Mouse (Mus musculus): ENCODE measurements around the gene Shroom3.

Gene Shroom3

GRCm38 (mm10) chr5:92698837-92699529 lies 15.7 kb downstream of the Shroom3 start:
- DNase-seq: peak; percentile 48

- DNase-seq: no peak
Measured at GRCm38 (mm10) chr5:92701750-92702149, 18.5 kb downstream of the Shroom3 start.

GRCm38 (mm10) chr5:92703671-92704070 lies 20.4 kb downstream of the Shroom3 start:
- DNase-seq: no peak

GRCm38 (mm10) chr5:92707921-92708491 lies 24.8 kb downstream of the Shroom3 start:
- peak; percentile 29 for DNase-seq

GRCm38 (mm10) chr5:92710779-92711178 lies 27.5 kb downstream of the Shroom3 start:
- no peak for DNase-seq

DNA sequence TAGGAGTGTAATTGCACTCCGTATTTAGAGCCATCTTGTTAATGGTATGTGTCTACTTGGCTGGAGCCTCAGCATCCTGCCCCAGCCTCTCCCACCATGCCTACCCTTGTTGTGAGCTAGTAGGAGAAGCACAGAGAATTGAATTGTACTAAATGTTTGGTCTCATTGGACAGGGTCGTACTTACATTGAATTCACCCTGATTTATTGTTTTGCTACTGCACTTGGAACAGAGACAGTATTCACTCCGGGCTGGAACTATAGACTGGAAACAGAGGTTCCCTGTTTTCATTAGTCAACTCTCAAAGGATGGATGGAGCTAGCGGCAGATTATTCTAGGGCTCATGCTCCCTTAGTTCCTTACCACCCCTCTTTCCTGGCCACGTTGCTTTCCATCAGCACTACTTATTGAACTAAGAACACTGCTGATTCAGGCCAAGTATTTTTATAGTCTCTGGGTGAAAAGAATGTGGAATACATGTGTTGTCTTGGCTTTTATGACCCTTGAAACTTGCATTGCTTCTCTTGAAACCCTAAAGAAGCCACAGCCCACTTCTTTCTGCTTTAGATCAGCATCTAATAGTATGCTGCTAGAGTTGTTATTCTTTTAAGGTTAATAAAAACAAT lies 28.5 kb downstream of the Shroom3 start:
- no peak for DNase-seq

GRCm38 (mm10) chr5:92712621-92713395 lies 29.6 kb downstream of the Shroom3 start:
- no peak for DNase-seq

- no peak for DNase-seq
Measured at GRCm38 (mm10) chr5:92714886-92715285, 31.7 kb downstream of the Shroom3 start.

- DNase-seq: no peak
Measured at GRCm38 (mm10) chr5:92715319-92715718, 32.1 kb downstream of the Shroom3 start.

- no peak for DNase-seq
Measured at GRCm38 (mm10) chr5:92715890-92716289, 32.7 kb downstream of the Shroom3 start.

DNA sequence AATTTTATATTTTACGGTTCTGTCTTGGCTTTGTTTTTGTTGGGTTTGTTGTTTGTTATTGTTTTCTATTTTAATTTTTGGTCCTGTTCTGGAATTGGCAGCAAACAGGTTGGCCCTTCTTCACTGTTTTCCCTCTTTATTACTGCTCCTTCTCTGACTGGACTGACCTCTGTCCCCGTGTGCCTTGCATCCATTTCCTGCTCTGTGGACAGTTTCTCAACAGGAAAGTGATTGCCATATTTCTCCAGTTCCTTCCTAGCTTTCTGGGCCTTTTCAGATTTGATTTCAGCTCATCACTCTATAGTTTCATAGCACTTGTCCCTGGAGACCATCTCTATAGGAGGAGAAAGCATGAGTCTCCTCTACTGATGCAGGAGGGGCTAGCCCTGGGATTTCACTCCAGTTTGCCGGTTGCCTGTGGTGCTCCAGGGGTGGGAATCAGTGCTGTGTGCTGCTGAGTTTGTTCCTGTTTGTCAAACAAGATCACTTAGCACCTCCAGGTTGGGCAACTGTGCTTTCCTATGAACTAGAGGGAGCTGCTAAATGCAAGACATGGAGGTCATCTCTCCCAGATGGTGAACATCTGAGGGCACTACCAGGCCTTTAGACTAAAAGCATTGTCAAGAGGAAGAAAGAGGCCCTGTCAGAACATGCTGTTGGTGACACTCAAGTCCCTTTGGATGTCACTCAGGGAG lies 34.6 kb downstream of the Shroom3 start:
- DNase-seq: no peak

DNA sequence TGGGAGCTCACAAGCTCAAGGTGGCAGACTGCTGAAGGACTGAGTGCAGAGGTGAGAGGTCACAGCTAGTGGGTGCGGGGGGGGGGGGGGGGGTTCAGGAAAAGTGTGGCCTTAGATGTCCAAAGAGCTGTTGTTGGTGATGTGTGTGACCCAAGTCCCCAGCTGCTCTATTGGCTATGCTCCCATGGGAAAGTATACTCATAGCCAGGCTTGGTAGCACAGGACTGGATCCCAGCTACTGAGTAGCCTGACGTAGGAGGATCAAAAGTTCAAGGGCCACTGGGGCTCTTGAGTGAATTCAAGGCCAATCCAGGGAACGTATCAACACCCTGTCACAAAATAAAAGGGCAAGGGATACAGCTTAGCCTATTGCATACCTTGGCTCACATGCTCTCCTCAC lies 35.6 kb downstream of the Shroom3 start:
- DNase-seq: no peak

- DNase-seq: no peak
Measured at GRCm38 (mm10) chr5:92721610-92722009, 38.4 kb downstream of the Shroom3 start.

DNA sequence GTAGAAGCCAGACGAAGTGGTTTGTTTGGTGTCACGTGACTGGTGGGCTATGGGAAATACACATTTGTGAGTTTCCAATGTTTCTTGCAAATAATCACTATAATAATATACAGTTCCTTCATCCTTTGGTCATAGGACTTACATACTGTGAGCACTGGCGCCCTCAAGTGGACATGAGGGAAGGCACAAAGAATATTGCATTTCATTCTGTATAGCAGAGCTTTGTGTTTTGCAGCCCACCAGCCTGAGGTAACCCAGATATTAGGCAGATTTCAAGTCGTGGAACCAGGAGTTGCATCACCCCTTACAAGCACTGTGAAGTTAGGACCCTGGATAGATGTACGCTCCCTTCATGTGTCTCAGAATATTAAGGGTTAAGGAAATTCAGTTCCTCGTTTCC lies 42.7 kb downstream of the Shroom3 start:
- DNase-seq: peak; percentile 88

GRCm38 (mm10) chr5:92728252-92728828 lies 45.1 kb downstream of the Shroom3 start:
- DNase-seq: peak; percentile 83

DNA sequence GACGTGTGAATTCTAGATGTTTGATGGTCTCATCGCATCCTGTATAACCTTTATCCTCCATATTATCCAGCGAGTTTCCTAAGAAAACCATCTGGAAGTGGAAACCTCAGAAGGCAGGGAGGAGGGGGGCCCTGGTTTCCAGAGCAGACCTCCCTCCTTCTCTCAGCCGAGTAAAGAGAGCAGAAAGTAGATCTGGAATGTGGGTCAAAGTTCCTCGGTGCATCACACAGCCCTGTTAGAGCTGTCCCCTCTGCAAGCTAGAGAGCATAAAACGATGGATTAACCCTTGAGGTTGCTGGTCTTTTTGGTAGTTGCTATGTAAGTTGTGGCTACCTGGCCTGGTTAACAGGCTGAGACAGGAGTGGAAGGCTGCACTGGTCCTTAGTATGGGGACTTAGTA lies 46.0 kb downstream of the Shroom3 start:
- DNase-seq: no peak

GRCm38 (mm10) chr5:92741802-92742201 lies 58.6 kb downstream of the Shroom3 start:
- DNase-seq: no peak

DNA sequence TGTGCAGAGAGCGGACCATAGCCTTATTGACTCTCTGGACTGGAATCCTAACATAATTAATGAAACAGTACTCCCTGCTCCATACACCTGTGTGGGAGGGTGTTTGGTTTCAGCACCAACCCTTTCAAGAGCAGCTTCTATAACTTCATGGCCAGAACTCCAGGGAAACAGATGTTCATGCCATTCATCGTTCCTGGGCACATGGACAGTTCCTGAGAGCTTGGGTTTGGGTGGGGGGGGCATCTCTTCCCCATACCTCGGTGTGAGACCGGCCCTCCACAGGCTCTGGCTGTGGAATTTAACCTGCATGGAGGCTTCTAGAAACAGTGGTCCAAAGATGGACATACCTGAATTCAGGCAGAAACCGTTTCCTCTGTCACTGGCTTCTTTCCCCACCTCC lies 59.5 kb downstream of the Shroom3 start:
- no peak for DNase-seq

DNA sequence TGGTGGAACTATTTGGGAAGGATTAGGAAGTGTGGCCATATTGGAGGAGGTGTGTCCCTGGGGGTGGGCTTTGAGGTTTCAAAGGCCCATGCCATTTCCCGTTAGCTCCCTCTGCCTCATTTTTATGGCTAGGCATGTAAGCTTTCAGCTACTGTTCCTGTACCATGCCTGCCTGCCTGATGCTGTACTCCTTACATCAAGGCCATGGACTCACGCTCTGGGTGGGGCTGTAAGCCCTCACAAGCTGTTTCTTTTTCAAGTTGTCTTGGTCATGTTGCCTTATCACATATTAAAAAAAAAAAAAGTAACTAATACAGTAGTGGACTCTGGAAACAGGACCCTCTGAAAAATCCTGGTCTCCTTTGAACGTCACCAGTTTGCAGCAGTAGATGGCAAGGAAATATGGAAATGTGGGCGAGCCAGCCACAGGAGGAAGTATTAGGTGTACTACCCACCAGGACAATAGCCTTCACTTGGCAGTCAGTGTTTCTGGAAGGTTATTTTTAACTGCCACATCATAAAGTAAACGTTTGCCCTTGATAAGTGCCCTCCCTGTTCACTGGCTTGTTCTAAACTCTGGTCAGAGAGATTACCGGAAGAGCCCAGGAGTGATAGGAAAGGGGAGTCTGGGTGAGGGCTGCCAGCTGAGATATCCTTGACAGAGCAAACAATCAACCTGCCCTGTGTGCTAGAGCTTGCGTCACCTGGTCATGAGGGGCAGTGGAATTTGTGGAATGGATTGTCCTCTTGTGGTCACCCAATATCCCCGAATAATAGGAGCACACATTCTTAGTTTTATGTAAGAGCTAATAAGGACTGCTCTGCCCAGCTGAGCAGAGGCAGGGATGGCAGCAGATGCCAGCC lies 62.4 kb downstream of the Shroom3 start:
- no peak for DNase-seq

DNA sequence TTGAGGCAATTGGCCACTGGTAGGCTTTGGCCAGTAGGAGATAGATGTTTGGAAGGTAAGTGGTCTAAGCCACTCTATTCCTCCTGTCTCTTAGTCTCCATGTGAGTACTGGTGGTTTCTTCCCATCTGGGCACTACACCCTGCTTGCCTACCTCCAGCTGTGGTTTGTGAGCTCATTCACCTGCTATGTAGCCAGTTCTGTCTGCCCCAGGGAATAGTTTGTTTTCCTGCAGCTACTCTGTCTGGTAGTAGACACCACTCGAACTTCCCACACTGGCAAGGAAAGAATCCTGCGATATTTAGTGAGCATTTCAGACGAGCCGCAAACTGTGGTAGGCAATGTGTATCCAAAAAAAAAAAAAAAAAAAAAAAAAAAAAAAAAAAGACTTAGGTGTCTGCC lies 68.3 kb downstream of the Shroom3 start:
- DNase-seq: no peak

DNA sequence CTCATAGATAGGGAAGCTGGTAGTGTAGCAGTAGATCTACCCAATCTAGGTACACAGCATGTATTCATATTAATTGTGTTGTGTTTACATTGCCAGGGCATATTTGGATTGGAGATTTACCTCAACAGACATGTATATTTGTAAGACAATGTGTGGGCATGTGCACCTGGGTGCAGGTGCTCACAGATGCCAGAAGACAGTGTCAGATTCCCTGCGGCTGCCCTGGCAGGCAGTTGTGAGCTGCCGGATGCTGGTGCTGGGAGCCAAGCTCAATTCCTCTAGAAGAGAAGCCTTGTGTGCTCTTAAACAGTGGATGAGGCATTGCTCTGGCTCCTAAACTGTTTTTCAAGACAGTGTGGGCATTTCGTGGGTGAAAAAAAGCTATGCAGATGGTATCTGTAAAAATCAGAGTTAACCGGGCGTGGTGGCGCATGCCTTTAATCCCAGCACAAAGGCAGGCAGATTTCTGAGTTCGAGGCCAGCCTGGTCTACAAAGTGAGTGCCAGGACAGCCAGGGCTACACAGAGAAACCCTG lies 72.1 kb downstream of the Shroom3 start:
- no peak for DNase-seq
